Mouse (Mus musculus): ENCODE data around the gene Eef2.

DNA sequence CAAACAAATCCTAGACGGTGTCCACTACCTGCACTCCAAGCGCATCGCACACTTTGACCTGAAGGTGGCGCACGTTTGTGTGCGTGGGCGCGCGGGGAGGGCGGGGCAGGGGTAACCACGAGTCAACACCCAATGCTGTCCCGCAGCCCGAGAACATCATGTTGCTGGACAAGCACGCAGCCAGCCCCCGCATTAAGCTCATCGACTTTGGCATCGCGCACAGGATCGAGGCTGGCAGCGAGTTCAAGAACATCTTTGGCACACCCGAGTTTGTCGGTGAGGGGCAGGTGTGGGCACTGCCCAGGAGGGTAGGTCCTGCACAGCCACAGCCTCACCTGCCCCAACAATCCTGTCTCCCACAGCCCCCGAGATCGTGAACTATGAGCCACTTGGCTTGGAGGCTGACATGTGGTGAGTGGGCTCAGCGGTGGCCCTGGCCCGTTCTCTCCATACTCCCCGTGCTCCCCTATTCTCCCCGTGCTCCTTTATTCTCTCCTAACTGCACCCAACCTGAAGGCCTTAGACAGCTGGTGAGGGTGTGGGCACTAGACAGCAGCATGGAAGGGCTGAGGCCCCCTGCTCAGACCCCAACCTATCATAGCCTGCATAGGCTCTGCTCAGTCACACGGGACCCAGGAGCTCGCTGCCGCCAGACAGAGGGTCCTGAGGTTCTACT is 13.9 kb downstream of the Eef2 start:
- TF ChIP-seq GATA1 (IDR thresholded peaks at IDR 0.05; ENCODE audit: borderline replicate concordance, low read length) = no peak
- TF ChIP-seq FLI1 (IDR thresholded peaks at IDR 0.05; ENCODE audit: low read length) = no peak
